Mouse (Mus musculus) stomach, postnatal 0 days (tissue): ENCODE results near the gene Egfr.

Source experiments
- CTCF ChIP-seq: IDR thresholded peaks from 2 replicates; pipeline ENCODE4 v1.5.1; 2016; ENCODE audit warnings: antibody characterized with exemption, low read depth, mild to moderate bottlenecking, moderate library complexity
- EP300 ChIP-seq: optimal IDR thresholded peaks from 2 replicates; pipeline ENCODE3; 2016; ENCODE audit warnings: antibody characterized with exemption

- no peak for TF ChIP-seq CTCF
- TF ChIP-seq EP300 = no peak
Observed at GRCm38 (mm10) chr11:16797456-16797855, 45.5 kb downstream of the Egfr start.
